Mouse (Mus musculus) kidney, postnatal 4 days (tissue): ENCODE measurements around the gene Arhgap24.
A peak's percentile ranks its signal among the peaks of the same experiment; 100 is the strongest.

Experiments used
- DNase-seq, 2 experiments: peaks; one replicate each; pipeline ENCODE4 v3.0.0; 2021; ENCODE audit warnings: mixed read lengths in 2 of 2

Gene Arhgap24

GRCm38 (mm10) chr5:102503066-102503465 lies 21.9 kb downstream of the Arhgap24 start:
- DNase-seq, result peak in 1 of 2 experiments; percentile 26

DNA sequence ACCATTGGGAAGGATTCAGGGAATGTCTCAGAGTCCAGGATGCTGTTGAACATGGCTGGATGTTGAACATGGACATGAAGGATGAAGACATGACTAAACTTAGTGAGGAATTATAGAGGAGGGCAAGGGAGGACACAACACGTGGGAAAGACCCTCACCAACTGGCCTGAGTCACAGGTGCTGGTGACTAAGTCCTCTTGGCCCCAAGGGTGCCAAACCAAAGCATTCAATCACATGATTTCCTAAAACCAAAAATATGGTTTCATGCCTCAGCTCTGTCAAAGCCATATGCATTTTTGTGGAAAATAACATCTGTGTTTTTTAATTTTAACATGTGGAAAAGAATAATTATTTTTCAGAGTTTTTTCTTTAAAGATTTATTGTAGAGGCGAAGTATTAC lies 22.7 kb downstream of the Arhgap24 start:
- DNase-seq, result no peak

DNA sequence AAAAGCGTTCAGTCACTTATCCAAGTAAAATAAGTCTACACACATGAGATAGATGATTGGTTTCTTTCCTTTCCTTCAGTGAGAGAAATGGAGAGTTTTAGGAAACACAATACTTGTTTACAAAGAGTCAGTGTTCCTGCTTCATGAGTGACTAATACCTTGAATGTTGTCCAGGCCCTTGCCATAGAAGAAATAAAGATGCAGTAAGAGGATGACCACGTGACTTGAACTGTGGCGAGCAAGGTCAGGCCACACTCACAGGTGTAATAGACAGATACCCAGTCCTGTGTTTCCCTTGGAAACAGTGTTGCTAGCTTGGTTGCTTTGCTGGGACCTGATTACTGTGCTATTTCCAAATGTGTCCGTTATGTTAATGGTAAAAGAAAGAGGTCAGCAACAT lies 23.4 kb downstream of the Arhgap24 start:
- DNase-seq, result no peak

DNA sequence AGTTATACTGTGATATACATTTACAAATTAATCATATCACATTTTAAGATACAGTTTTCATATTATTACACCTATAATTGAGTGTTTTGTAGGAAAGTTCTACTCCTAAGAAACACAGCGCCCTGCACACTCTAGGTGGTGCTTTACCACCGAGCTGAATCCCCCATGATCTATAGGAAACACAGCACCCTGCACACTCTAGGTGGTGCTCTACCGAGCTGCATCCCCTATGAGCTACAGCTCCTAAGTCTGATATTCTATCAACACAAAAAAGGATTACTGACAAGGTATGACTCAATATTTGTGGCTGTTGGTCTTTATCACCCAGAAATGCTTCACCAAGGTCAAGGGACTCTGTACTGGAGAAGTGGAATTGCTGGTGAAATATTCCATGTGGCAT lies 27.0 kb downstream of the Arhgap24 start:
- no peak for DNase-seq

- no peak for DNase-seq
Observed at GRCm38 (mm10) chr5:102509381-102509780, 28.2 kb downstream of the Arhgap24 start.

DNA sequence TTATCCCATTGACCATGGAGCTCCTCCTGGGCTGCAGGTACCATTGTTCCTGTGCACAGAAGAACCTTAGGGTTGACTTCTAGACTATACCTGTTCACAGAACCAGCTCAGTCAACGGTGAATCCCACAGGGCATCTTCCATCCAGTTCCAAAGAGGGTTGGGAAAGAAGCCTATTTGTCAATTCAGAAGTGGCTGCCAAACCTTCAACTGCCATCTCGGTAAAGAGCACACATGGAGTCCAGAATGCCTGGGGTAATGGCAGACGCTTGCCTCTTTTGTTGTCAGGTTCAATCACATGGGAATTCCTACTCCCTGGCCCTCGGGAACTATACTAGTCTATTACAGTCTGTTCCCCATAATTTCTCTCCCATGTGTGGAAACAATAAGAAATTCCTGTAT lies 30.5 kb downstream of the Arhgap24 start:
- DNase-seq, result no peak

- DNase-seq, result no peak
Observed at GRCm38 (mm10) chr5:102515496-102515895, 34.3 kb downstream of the Arhgap24 start.

DNA sequence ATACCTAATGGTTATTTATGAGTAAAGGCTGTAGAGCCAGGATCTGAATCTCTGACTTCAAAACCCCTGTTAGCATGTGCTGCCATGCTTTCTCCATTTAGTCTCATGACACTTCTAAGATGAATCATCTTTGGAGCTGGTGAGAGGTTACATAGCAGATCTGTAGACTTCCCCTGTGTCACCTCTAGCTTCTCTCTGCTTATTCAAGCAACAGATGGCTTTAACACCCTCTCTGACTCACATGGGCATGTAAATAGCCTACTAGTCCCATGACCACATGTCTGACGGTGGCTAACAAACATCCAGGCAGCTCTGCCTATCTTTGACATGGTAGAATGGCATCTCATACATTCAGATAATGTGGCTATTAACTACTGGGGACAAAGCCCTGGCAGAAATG lies 39.3 kb downstream of the Arhgap24 start:
- no peak for DNase-seq

DNA sequence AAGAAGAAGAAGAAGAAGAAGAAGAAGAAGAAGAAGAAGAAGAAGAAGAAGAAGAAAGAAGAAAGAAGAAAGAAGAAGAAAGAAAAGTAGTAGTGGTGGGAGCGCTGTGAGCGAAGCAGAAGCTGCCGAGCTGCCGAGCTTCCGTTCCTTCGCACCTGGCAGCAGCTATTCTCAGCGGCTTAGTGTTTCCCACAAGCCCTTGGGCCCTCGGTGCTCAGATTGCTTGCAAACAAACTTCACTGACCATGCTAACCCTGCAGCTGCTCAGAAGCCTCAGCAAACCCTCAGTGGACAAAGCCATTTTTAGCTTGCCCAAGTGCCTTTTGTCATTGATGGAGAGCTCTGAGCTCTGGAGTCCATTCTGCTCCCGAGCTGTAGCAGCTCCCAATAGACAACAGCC lies 54.1 kb downstream of the Arhgap24 start:
- no peak for DNase-seq

DNA sequence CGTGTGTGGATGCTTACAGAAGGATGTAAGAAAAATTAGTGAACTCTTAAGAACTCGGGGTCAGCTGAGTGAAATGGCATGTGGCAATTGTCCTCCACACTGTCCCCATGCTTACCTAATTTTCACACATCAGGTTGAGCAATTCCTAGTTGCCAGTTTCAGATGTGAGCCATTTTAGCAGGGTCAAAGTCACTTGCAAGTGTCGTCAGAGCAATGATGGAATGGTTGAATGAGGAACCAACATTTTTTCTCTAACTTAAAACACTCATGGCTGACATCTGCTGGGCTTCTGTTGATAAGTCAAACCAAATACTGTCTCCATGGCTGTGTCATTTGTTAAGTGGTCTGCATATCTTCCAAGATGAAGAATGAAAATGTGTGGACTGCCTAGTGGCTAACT lies 56.6 kb downstream of the Arhgap24 start:
- no peak for DNase-seq

DNA sequence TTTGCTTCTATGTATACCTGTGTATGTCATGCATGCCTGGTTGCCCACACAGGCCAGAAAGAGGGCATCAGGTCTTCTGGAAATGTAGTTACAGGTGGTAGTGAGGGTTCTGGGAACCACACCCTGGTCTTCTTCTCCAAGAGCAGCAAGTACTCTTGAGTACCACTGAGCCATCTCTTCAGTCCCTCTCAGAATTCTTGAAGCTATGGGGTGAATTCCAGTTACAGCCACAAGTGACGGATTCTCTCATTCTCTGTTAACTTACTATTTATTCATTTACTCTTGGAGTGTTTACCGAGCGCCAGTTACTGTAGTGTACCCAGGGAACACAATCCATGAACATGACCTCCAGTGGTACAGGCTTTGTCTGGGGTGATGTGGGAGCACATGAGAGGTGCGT lies 65.1 kb downstream of the Arhgap24 start:
- no peak for DNase-seq

- DNase-seq, result no peak
Observed at GRCm38 (mm10) chr5:102547786-102548185, 66.6 kb downstream of the Arhgap24 start.

- DNase-seq, result no peak
Observed at GRCm38 (mm10) chr5:102548382-102548781, 67.2 kb downstream of the Arhgap24 start.

- DNase-seq, result no peak
Observed at GRCm38 (mm10) chr5:102550211-102550610, 69.0 kb downstream of the Arhgap24 start.

GRCm38 (mm10) chr5:102550870-102551637 lies 69.9 kb downstream of the Arhgap24 start:
- no peak for DNase-seq

DNA sequence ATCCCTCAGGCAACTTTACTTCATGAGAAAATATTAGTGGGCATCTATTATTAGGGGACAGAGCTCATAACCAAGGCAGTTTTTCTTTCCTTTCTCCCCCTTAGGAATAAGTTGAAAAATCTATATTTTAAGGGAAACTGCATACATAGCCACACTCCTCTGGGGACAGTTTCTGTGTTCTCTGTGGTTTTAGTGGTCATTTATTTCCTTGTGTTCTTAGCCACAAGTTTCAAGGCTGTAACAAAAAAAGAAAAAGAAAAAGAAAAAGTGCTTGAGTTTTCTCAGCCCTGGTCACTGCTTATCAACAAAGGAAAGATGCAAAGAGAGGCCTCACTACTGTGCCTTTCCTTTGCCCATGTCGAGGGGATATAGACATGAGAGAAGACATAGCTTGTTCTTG lies 71.3 kb downstream of the Arhgap24 start:
- DNase-seq, result no peak

GRCm38 (mm10) chr5:102555958-102556357 lies 74.8 kb downstream of the Arhgap24 start:
- DNase-seq, result no peak

GRCm38 (mm10) chr5:102560270-102560669 lies 79.1 kb downstream of the Arhgap24 start:
- DNase-seq, result no peak

- no peak for DNase-seq
Observed at GRCm38 (mm10) chr5:102563971-102564370, 82.8 kb downstream of the Arhgap24 start.

GRCm38 (mm10) chr5:102568764-102569163 lies 87.6 kb downstream of the Arhgap24 start:
- no peak for DNase-seq

GRCm38 (mm10) chr5:102571445-102571844 lies 90.3 kb downstream of the Arhgap24 start:
- no peak for DNase-seq

DNA sequence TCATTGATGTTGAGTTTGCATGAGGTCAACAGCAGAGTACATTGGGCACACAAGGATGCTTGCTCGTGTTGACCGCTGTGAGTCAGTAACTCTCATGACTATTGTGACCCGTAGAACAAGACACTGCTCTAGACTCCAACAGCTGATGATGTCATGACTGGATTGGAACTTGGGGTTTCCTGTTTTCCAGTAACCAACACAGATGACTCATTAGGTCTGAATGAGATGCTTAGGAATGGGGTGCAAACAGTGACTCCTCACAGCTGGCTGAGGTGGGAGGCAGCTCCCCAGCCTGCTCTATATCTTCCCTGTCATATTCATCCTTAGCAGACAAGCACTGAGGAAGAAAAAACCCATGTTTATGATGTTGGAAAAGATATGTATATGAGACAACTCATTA lies 95.6 kb downstream of the Arhgap24 start:
- DNase-seq, result no peak

DNA sequence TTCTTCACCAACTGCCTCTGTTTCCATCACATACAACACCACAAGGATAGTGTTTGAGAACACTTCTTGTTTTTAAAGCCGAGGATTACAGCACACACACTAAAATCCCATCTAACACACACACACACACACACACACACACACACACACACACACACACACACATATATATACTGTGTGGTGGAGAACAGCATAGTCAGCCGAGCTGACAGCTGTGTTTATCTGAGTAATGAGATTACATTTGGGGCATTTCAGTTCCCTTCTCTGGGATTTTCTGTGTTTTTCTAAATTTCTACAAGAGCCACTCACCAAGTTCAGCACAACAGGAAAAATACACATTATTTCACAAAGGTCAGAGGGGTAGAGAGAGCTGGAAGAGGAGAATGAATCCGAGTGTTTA lies 96.5 kb downstream of the Arhgap24 start:
- no peak for DNase-seq

GRCm38 (mm10) chr5:102578431-102578830 lies 97.2 kb downstream of the Arhgap24 start:
- DNase-seq, result no peak

DNA sequence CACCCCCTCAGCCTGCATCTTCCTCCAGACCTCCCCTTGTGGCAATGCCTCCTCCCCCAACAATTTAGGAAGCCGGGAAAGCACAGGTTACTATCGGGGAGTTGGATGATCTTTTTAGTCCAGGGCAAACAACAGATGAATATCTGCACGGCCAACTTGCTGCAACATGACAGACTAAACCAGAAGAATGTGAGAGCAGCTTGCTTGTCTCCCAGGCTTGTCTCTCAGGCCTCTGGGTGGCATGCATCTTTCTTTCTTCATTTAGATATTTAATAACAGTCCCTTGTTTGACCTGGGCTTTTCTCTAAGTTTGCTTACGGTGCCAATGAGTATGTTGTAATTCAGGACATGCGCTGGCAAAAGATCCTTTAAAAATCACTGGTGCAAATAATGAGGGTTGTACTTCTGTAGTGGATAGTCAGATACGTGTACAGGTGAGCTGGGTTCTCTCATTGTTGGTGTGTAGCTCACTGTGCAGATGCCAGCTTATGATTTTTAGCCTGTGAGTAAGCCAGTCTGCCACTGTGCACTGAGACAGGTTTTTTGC lies 101.7 kb downstream of the Arhgap24 start:
- no peak for DNase-seq
